Mouse (Mus musculus) skeletal muscle tissue, adult 2 months (tissue): ENCODE measurements at regions not wholly inside any gene's neighbourhood (a gene's known extent, or its start where the extent isn't known, plus 50 kb on each side); places are given as distances from the start of the nearest gene placed in this dataset.

Experiments
- DNase-seq: peaks from one replicate; pipeline ENCODE4 v3.0.0-alpha.2; 2012; ENCODE audit warnings: low read depth, low spot score

- DNase-seq: no peak
Observed at GRCm38 (mm10) chr2:70914372-70914771, 88.8 kb upstream of the Tlk1 start.

GRCm38 (mm10) chr2:70909401-70909800 is 83.9 kb upstream of the Tlk1 start:
- DNase-seq: no peak

- DNase-seq: no peak
Observed at GRCm38 (mm10) chr2:70908579-70908978, 83.1 kb upstream of the Tlk1 start.

- DNase-seq: no peak
Observed at GRCm38 (mm10) chr2:70906216-70906615, 80.7 kb upstream of the Tlk1 start.

- DNase-seq: no peak
Observed at GRCm38 (mm10) chr2:70904429-70904828, 78.9 kb upstream of the Tlk1 start.

GRCm38 (mm10) chr2:70902196-70902595 is 76.7 kb upstream of the Tlk1 start:
- no peak for DNase-seq

GRCm38 (mm10) chr2:70901479-70901878 is 76.0 kb upstream of the Tlk1 start:
- DNase-seq: peak; percentile 21

- no peak for DNase-seq
Observed at GRCm38 (mm10) chr2:70899056-70899455, 73.5 kb upstream of the Tlk1 start.

- no peak for DNase-seq
Observed at GRCm38 (mm10) chr2:70898396-70898795, 72.9 kb upstream of the Tlk1 start.

- DNase-seq: no peak
Observed at GRCm38 (mm10) chr2:70897373-70897772, 71.8 kb upstream of the Tlk1 start.

GRCm38 (mm10) chr2:70889522-70890100 is 64.1 kb upstream of the Tlk1 start:
- DNase-seq: no peak

- no peak for DNase-seq
Observed at GRCm38 (mm10) chr2:70888840-70889469, 63.4 kb upstream of the Tlk1 start.

GRCm38 (mm10) chr2:70886831-70887230 is 61.3 kb upstream of the Tlk1 start:
- no peak for DNase-seq

GRCm38 (mm10) chr2:70885674-70886073 is 60.1 kb upstream of the Tlk1 start:
- no peak for DNase-seq

- DNase-seq: peak; percentile 18
Observed at GRCm38 (mm10) chr2:70877333-70878080, 52.0 kb upstream of the Tlk1 start.

- DNase-seq: no peak
Observed at GRCm38 (mm10) chr2:70876251-70876650, 50.7 kb upstream of the Tlk1 start.
